Mouse (Mus musculus) heart, adult 10 weeks (tissue): ENCODE measurements around the gene Stk38. TPM values are rescaled to one million over a fixed set of nuclear protein-coding genes. Genes with fewer than 3 reads are reported as not detected.

Source experiments
- polyA plus RNA-seq: library from polyadenylated mRNA; stranded (reverse); fragments of 350-450 nt; fragmentation: Illumina TruSeq; extraction: RNeasy Lipid Tissue Mini Kit (QIAGEN cat#74804); gene quantifications from one replicate; pipeline ENCODE4 v1.2.3, GENCODE M21; 2014; ENCODE audit warnings: low read depth, low replicate concordance

The Stk38 gene
- polyA plus RNA-seq, result 39.2 TPM

DNA sequence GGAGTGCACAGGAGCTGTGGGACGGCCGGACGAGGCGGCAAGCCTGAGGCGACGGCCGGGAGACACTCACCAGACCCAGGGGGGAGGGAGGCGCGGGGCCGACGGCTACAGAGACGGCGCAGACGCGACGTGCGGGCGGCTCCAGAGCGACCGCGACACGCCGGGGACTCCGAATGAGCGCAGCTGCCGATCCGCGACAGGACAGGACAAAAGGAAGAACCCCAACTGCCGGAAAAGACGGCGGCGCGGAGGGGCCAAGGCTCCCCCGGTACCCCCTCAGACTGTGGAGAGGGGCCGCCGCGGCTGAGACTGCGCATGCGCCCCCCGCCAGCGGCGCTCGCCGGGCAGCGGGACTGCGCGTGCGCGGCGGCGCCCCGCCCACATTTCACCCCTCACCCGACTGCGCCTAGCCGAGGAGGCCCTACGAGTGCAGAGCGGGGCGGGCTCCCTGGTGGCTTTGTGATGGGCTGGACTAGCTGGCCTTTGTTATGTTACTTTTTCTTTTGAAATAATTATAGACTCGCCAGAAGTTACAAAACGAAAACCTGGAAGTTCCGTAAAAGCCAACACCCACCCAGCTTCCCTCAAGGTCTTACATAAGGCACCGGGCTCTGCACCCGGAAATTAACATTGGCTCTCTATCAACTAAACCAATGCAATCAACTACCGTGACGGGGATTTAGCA is at the start of gene Stk38:
Gene Stk38, minus strand, starts transcription at position 355 of the 685 bp plus-strand sequence.

DNA sequence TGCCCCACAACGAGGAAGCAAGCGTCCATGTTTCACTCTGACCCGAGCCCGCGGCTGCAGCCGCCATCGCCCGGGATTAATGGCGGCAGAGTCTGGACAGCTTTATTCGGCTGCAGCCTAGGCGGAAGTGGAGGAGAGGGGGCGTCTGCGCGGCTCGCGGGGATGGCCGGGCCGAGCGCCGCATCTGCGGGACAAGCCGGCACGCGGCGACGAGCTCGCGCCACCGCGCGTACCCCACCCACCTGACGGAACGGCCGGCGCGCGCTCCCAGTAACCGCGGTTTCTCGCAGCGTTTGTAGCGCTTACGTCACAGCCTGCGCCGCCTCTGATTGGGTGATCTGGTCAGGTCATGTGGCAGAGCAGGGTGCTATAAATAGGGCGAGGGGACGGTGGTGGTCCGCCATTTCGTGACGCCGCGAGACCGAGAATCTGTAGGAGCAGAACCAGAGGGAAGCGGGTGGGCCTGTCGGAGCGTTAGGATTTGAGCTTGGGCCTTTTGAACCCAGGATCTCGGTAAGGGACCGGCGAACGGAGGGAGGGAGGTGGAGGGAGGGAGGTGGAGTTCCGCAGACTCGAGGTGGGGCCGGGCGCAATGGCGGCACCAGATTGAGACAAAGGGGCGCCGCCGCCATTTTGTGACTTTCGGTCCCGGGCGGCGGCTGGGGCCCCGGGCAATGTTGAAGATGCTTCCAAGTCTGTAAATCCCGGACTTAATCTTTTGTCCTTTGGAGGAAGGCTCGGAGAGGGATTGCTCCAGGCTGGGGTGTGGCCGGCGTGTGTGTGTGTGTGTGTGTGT is 24.7 kb upstream of the Stk38 start, which contains the start of gene Srsf3:
Gene Srsf3, plus strand, starts transcription at position 355 of the 796 bp plus-strand sequence.

DNA sequence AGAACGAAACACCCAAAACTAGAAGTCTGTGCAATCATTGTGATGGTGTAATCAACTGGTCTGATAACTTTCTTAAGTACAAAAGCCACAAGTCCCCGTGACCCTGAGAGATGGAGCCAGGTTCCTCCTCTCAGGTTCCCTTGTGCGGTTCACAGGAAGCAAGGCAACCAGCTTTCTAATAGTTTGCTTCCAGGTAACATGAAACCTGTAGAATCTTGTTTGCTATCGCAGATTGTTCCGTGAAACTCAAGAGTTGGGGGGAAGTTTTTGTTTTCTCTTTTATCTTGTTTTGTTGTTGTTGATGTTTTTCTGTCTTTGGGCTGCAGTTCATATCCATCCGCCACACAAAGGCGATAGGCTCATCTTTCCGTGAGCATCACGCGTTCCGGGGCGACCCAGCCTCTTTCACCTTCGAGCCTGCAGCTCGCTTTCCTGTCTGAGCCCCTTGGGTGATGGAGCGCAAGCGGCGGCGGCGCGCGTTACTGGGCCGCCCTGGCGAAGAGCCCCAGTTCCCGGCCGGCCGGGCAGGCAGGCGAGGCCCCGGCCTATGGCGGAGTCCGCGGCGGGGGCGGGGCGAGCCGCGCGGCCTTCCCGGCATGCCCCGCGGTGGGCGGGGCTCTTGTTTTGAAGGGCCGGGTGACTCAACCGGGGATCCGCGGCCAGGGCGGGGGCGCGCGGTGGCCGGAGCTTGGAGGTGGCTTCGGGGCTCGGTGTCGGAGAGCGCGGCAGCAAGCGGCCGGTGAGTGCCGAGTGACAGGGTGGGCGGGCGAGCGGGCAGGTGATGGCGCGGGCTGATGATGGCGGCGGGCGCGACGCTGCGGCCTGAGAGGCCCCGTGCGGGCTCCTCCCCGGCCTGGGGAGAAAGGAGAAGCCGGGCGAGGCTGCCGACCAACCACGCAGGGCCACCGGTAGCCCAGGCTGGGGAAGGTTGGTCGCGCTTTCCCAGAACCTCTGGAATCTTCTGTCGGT is 55.7 kb downstream of the Stk38 start, which contains the start of gene Kctd20:
Gene Kctd20, plus strand, starts transcription at position 120 of the 969 bp plus-strand sequence.

GRCm38 (mm10) chr17:28943740-28944139 is 64.1 kb downstream of the Stk38 start, which contains the start of gene Pxt1:
Gene Pxt1 (minus strand): TSS chr17:28943840.

Other genes starting within 250 kb of the Stk38 start
- 0.60 TPM for gene Mapk13, start 238.7 kb downstream of the Stk38 start, polyA plus RNA-seq
- 13.1 TPM for gene Brpf3, start 206.9 kb downstream of the Stk38 start, polyA plus RNA-seq
- gene Pnpla1, start 149.6 kb downstream of the Stk38 start, polyA plus RNA-seq, result not detected
- not detected for gene 4930539E08Rik, start 92.7 kb downstream of the Stk38 start, polyA plus RNA-seq
- gene Pxt1, start 64.2 kb downstream of the Stk38 start, polyA plus RNA-seq, result not detected
- 30.7 TPM for gene Kctd20, start 56.0 kb downstream of the Stk38 start, polyA plus RNA-seq
- gene Srsf3, start 24.6 kb upstream of the Stk38 start, polyA plus RNA-seq, result 140 TPM
- 54.1 TPM for gene Cdkn1a, start 83.0 kb upstream of the Stk38 start, polyA plus RNA-seq
- 0.10 TPM for gene Rab44, start 106.2 kb upstream of the Stk38 start, polyA plus RNA-seq
- 5.8 TPM for gene Cpne5, start 230.2 kb upstream of the Stk38 start, polyA plus RNA-seq